Mouse (Mus musculus): Measurements from ENCODE around the gene Cop1.

Gene Cop1

GRCm38 (mm10) chr1:159290219-159290618 is 58.1 kb downstream of the Cop1 start:
- no peak for DNase-seq (ENCODE audit: low read depth, low spot score)

GRCm38 (mm10) chr1:159290859-159291258 is 58.7 kb downstream of the Cop1 start:
- no peak for DNase-seq (ENCODE audit: low read depth, low spot score)

GRCm38 (mm10) chr1:159301418-159302082 is 69.4 kb downstream of the Cop1 start:
- DNase-seq (ENCODE audit: low read depth, low spot score), result no peak

GRCm38 (mm10) chr1:159313625-159314024 is 81.5 kb downstream of the Cop1 start:
- DNase-seq (ENCODE audit: low read depth, low spot score), result no peak

GRCm38 (mm10) chr1:159322586-159322985 is 90.5 kb downstream of the Cop1 start:
- DNase-seq (ENCODE audit: low read depth, low spot score), result no peak

GRCm38 (mm10) chr1:159331008-159331407 is 98.9 kb downstream of the Cop1 start:
- no peak for DNase-seq (ENCODE audit: low read depth, low spot score)

DNA sequence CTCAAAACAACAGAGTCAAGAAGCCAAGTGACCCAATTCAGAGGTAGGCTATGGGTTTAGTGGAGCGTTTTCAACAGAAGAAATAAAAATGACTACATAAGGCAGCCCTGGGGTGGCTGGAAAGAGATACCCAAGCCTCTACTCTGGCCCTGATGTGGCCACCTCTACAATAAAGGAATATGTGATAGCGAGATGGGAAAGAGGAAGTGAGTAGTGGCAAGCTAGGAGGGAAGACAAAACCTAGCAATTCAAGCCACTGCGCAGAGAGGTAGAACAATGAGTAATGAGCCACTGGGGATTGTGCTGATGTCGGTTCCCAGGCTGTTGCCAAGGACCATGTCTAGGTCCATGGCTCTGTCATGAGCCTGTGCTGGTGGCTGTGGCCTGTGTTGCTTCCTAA is 102.0 kb downstream of the Cop1 start:
- DNase-seq (ENCODE audit: low read depth, low spot score), result no peak

GRCm38 (mm10) chr1:159342355-159342754 is 110.2 kb downstream of the Cop1 start:
- no peak for DNase-seq (ENCODE audit: low read depth, low spot score)

DNA sequence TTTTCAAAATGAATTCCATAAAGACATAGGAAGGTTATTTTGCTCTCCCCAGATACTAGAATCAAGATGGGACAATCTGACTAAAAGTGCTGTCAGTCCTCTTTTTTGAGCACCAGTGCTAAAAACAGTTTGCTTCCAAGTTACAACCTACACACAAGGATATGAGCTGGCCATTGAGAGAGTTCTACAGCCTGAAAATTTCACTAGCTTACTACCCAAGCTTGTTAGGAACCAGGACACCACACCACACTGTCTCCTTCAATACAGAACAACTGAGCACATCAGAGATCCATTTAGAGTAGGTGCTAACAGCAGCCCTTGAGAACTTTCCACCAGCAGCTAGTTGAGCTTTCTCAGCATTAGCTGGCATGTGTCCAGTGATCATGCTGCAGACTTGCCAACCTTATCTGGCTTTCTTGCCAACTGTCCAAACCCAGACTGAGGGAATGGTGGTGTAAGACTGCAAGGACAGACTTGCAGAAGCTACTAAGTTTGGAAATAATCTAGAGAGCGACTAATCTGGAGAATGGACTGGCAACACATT is 123.0 kb downstream of the Cop1 start:
- no peak for DNase-seq (ENCODE audit: low read depth, low spot score)

DNA sequence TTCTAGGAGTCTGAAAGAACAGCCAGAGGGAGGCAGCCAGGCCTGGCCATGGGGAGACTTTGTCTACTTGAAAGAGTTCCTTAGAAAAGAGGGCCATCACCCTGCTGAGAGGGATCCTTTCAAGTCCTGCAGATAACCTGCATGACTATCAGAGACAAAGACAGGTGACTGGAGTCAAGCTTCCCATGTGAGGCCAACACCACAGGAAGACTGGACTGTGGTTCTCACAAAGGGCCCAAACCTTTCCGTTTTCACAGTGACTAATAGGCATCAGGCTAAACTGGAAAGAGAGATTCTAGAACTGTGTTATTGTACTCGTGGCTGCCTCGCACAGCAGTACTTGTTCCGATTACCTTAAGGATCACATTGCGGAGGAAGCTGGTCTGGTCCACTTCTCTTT is 126.6 kb downstream of the Cop1 start:
- no peak for DNase-seq (ENCODE audit: low read depth, low spot score)

GRCm38 (mm10) chr1:159371881-159372390 is 139.8 kb downstream of the Cop1 start:
- no peak for DNase-seq (ENCODE audit: low read depth, low spot score)

DNA sequence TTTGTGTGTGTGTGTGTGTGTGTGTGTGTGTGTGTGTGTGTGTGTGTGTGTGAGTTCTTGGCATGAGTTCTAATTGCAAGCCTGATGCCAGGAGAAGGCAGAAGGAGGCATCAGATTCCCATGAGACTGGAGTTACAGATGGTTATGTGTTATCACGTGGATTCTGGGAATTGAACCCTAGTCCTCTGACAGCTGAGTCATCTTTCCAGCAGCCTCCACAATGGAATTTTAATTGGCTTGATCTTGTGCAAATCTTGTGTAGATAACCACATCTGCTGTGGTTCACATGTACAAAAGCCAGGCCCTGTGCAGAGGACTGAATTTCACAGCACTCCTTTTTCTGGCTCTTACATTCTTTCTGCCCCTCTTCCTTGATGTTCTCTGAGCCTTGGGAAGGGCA is 150.1 kb downstream of the Cop1 start:
- no peak for DNase-seq (ENCODE audit: low read depth, low spot score)

DNA sequence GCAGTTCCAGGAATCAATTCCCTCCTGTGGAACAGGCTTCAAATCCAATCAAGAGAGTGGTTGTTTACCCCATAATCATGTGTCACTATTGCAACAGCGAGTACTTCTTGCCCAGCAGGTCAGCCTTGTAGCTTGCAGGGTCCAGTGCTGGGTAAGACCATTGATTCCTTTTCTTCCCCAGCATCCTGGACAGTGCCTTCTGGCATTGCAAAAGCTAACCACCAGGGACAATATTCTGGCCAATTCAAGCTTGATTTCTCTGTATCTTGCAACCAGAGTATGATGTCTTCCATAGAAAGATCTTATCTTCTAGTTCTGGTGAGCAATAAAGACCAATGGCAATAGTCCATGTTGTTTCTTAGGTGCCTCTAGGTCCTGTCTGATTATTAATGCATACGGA is 150.8 kb downstream of the Cop1 start:
- DNase-seq (ENCODE audit: low read depth, low spot score), result no peak

DNA sequence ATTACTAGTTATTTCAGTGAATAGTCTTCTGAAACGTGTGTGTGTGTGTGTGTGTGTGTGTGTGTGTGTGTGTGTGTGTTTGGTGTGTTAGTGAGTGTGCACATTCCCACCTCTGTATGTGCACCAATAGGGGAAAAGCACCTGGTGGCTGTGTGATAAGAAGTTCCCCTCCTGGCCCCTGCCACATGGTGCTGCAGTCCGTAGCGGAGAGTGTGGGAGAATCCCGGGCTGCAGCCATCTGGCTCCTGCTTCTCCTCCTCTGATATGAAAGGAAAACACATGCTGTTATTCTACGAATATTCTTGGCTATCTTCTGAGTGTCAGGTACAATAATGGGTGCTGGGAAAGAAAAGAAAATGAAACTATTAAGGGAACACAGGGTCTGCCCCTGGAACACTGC is 154.3 kb downstream of the Cop1 start:
- DNase-seq (ENCODE audit: low read depth, low spot score), result no peak

DNA sequence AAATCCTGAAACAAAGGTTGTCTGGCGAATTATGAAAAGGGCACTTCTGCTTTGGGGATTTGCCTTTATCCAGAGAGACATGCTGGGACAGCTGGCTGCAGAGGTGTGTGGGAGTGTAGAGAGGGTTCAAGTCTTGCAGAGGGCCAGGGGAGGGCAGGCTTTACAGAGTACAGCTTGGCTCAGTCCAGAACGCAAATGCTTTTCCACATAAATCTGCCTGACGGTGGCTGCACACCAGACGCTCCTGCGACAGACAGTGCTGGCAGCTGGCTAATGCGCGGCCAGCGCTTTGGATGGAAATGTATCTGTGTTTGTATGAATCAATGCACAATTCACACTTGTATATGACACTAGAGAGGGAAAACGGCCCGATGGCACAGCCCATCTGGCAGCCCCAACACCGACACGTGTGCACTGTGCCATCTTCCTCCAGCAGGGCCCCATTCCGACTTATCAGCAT is 156.5 kb downstream of the Cop1 start:
- DNase-seq (ENCODE audit: low read depth, low spot score), result no peak

DNA sequence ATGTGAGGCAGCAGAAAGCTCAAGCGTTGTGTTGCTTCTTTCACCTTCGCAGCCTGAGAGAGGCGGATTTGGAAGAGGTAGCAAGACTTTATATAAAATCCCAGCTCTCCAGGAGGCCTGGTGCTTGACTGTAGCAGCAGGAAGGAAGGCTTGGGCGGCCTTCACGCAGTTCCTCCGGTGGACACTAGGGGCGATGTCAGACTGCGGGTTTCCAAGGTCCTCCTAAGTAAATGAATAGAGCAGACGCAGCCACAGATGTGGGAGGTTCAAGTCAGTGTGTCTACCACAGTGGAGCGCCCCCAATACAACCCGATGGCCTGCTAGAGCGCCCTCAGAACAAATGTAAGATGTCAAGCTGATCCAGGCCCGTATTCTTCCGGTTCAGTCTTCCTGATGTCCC is 157.9 kb downstream of the Cop1 start:
- peak; percentile 62 for DNase-seq (ENCODE audit: low read depth, low spot score)

GRCm38 (mm10) chr1:159392667-159393066 is 160.5 kb downstream of the Cop1 start:
- DNase-seq (ENCODE audit: low read depth, low spot score), result no peak

DNA sequence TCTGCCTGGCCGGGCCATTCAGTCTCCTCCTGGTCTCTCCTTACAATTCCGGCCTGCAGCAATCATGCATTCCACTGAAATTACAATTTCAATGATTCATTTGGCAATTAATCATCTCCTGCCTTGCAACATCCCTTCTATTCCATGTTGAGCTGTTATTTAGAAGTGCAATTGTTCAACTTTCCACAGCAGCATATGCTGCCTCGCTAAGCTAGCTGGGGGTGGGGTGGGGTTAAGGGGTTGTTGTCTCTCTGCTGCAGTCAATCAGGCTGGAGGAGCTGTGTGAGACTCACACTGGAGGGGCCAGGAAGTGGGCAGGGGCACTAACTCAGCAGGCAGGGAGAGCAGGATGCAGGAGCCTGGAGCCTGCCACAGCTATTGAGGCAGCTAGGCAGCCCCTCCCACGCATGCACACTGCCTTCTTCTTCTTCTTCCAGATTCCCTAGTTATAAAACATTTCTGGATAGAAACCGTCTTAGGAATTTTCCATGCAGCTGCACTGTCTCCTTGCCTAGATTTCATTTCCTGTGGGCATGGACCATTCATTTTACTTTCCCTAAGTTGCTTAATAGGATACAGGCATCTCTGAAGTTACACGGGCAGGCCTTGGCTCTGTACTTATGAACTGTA is 161.1 kb downstream of the Cop1 start:
- no peak for DNase-seq (ENCODE audit: low read depth, low spot score)

- DNase-seq (ENCODE audit: low read depth, low spot score), result no peak
Measured at GRCm38 (mm10) chr1:159393931-159394330, 161.8 kb downstream of the Cop1 start.

- DNase-seq (ENCODE audit: low read depth, low spot score), result no peak
Measured at GRCm38 (mm10) chr1:159396515-159396914, 164.4 kb downstream of the Cop1 start.

All from WW6 (cell line).